Mouse (Mus musculus): ENCODE data around the gene Tmem212. TPM values are rescaled to one million over a fixed set of nuclear protein-coding genes. Genes with fewer than 3 reads are reported as not detected.

Gene Tmem212
- total RNA-seq, 2 experiments from 2014 or later = not detected

DNA sequence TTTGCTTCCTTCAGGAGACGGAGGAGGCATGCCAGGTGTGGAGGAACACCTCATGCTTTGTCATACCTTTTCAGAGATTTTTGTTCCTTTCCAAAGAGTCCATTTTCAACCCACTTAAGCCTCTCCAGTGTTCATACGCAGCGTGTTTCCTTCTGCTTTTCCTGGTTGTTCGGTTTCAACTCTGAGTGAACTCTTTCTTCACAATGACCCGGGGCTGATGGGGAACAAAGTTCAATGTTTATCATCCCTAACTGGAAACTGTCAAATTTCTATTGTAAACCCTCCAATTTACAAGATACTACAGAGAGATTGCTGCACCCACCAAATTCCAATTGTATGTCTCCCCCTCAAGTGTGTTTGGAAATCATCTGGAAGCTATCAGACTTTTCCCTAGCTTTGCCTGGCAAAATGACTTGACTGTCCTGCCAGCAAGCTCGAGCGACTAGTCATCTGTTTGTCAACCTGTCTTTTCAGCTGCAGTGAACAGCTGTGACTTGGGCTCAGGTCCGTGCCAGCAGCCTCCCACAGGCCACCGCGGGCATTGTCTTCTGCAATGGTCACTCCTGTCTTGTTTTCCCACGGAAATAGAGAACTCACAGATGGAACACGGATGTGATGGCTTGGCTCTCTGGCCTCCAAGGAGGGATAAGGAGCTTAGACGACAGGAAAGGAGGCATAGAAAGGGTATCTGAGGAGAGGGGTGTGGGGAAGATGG is 3.0 kb upstream of the Tmem212 start:
- peak; percentile 32 for DNase-seq

DNA sequence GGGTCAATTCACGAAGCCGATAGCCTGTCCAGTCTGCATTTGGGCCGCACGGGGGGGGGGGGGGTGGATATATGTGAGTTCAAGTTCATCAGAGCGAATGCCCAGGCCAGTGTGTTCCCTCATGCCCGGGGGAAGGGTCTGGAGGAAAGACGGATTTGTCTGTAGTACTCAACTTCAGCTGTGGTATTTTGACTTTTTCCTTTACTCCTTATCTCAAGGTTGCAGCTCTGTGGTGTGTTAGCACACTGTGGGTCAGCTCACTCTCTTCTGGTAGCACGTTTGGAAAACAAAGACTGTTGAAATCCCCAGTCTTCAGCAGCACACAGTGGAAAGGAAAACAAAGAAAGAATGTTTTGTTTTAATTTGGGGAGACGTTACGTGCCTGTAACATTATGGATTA is 2.0 kb upstream of the Tmem212 start:
- DNase-seq = no peak

DNA sequence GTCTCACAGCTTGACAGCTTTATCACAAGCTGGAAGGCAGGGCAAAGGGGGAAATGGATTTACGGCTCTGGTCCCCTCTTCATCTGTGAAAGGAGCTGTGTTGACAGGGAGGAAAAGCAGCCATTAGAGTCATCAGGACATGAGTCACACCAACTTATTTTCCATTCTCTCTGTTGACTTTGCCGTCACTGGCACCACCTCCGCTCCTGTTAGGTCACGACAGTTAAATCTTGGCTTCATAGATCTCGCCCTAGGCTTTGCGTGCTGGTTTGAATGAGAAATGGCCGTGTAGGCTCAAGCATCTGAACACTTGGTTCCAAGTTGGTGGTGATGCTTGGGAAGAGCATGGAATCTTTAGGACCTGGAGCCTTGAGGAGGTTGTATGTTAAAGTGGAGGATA is 9.6 kb downstream of the Tmem212 start:
- DNase-seq = no peak

DNA sequence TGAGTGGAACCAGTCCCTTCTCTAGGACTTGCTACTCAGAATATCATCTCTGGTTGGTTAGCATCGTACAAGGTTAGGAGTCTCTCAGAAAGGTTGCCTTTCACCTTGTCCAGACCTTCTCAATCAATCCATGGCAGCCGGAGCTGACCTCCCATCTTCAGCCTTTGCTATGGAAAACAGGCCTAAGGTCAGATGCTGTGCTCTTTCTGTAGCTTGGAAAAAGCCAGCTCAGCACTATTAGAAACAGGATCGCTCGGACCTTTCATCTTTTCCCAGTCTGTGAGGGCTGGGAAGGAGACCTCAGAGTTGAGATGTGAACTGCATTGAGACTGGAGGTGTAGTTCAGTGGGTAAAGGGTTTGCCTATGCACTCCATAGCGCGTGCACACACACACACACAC is 10.6 kb downstream of the Tmem212 start:
- DNase-seq = no peak

DNA sequence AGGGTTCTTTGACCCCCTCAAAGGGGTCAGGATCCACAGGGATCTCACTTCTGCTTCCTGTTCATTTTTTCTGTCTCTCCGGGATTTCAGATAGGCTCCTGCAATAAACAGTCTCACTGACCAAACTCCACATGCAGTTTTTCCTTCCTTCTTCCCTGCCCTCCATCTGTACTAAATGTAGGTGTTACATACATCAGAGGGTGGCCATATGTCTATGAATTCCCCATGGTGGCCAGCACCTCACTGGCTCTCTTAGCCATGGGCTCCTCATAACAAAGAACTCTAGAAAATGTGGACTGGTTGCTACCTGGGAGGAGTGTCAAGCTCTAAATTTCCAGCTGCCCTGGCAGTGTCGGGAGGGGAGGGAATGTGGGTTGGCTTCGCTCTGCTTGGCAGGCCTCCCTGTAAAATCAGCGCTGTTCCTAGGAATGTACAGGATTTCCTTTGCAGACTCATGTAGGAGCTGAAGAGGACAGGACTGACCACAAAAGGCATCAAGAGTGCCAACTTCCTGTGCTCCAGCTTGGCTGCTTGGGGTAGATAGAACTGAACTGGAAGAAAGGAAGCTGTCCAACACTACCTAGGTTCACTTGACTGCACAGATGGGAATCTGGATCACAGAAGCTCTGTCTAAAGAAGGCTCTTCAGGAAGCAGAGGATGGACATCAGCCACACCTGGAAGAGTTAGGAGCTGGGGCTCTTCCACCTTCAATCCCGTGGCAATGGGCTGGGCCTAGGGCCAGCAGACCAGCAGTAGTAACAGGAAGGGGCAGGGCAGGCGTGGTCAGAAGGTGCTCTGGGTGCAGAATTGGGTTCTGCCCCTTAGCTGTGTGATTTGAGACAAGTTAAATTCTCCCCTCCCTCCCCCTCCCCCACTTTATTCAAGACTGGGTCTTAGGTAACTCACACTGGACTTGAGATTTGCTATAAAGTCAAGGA is 14.0 kb downstream of the Tmem212 start:
- DNase-seq = no peak

DNA sequence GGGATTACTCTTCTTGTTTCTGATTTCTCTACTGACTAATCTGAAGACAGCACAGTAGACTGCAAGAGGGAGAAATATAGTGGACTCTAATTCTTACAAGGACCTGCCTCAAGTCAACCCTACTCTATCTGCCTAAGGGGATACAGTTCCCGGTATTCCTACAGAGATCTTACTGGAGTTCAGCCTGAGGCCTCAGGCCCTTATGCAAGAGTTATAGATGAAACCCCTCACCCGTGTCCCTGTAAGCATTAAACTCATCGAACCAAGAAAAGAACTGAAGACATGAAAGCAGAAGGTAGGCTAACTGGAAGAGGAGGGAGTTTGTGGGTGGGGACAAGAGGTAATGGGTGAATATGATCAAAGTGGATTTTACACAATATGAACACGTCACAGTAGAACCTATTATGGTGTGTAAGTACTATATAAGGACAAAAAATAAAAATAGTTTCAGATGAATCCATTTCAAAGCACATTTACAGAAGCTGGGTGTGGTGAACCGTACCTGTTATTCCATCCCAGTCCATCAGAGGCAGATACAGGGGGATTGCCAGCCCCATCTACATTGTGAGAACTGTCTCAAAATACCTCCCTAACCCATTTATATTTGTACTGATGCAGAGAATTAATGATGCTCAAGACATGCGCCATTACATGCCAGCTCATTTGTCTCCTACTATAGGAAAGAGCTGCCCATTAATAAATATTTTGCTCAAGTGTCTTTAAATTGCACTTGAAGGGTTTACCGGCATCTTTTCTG is 17.1 kb downstream of the Tmem212 start:
- no peak for DNase-seq

DNA sequence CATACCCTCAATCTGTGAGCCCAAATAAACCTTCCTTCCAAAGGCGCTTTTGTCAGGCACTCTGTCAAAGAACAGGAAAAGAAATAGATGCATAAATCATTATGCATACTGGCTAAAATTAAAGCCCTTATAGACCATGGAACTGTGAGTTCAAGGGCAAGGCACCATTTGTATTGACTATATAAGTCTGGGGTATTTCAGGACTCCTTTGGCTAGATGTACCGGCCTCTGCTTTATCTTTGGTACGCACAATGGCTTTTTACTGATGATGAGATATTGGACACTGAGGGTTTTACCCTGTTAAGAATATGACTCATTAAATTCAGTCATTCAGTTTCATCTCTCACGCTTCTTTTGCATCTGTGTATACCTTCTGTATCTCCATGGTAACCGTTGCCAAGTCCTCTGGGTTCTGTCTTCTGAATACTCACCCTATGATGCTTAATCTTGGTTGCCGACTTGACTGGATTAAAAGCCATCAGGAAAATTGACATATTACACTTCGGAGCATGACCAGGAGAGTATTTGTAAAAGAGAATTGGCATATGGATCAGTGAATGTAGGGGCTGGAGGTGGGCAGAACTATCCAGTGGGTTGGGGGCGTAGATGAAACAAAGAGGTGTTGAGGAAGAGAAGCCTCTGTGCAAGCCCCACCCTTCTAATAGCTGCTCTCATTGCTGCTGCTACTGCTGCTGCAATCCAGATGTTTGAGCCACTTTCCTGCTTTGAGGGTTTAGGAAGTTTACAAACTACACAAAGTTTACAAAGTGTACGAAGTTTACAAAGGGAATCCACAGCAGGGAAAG is 22.7 kb downstream of the Tmem212 start:
- no peak for DNase-seq

DNA sequence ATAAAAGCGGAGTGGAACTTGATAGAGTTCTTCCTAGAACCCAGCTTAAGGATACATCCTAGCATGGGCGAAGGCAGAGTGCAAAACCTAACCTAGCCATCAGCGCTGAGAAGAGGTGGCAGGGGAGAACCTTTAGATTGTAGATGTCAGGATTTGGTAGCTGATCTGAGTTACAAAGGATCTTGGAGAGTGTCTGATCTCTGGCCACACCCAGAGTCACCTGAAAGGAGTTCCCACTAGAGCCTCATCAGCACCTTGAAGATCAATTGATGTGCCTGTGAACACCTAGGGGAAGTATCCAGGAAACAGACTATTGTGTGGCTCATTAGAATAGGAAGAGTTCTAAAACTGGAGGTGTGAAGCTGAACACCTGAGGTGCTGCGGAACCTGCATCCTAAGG is 23.7 kb downstream of the Tmem212 start:
- no peak for DNase-seq

DNA sequence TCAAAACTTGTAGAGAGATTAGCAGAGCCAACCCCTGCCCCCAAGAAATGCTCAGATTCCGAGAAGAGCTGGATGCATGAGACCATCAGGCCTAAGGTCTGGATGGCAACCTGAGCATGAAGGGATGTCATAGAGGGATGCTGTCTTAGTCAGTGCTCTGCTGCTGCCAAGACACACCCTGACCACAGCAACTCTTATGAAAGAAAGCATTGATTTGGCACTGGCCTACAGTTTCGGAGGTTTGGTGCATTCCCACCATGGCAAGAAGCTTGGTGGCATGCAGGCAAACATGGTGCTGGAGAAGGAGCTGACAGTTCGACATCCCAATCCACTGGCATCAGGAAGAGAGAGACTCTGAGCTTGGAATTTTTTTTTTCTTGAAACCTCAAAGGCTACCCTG is 24.3 kb downstream of the Tmem212 start:
- no peak for DNase-seq

DNA sequence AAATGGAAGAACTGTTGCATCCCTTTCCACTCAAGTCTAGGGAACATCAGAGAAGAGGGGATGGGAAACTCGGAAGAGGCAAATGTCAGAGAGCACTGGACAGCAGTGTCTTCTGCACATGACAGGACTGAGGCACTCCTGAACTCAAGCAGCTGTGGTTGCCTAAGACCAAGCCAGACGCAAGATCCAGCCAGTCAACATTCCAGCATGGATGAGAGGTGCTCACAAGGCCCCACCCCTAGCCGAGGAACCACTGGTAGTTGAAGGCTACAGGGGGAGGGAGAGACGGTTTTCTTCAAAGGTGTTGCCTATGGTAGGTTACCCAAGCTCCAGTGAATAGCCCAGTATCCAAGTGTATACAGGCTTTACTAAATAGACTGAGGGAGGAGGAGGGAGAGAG is 24.8 kb downstream of the Tmem212 start:
- no peak for DNase-seq

DNA sequence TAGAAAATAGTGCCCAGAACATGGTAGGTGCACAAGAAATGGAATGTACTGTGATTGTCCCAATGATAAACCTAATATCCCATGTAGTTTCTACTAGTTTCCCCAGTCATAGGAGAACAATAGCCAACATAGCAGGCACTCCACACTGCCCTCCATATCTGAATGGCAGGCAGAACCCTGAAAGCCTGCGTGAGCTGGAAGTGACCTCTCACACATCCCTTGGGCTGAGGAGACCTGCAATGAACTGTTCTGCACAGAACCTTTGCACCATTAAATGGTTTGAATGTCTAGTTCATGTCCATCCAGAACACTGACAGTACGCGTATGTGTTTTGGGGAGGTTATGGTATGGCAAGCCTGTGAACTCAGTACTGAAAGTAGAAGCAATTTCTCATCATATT is 27.5 kb downstream of the Tmem212 start:
- no peak for DNase-seq

DNA sequence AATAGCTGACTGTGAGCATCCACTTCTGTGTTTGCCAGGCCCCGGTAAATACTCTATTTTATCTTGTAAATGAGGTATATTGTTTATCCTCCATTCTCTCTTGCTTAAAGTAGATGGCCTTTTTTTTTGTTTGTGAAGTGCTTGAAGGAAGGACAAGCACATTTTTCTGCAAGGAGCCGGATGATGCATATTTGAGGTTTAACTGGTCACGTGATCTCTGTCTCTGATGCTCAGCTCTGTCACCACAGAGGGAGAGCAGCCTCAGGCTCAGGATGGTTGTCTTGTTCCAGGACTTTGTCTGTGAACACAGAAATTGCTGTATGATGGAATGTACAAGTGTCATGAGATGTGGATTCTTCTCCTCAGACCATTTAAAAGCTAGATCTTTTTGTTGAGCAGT is 28.4 kb downstream of the Tmem212 start:
- DNase-seq = no peak

DNA sequence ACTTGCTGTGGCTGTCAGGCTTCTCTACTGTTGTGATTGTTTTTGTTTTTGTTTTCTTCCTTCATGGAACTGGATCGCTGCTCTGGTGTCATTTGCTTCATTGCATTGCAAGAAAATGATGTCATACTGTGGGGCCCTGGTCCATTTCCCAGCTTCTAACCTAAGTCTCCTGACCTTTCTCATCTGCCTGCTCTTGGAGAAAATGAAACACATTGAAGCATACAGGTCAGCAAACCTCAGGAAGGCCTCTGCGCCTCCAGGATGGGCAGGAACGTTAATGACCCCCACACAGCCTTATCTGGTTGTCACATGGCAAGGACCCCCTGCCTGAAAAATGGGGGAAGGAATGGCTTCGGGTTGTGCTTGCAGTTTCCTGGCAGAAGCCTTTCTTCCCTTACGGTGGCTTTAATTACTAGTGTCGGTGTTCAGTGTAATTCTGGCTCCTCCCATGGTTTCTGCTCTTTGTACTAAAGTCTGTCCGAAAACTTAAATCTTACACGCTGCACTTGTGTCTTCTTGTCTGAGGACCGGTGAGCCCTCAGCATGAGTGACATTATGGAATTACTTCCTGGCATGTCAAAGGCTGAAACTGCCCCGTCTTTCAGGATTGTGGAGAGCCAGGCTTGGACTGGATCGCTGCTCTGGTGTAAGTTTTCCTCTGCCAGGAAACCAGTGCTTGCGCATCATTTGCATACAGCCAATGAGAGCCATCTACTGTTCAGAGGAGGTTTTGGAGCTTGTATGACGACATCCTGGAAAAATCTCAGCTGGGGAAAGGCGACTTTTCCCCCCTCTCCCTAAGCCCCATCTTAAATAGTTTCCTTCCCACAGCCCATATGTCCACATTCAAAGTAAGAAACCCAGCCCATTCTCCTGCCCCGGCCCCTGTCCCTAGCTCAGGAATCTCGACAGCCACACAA is 33.1 kb downstream of the Tmem212 start:
- DNase-seq = peak; percentile 82

DNA sequence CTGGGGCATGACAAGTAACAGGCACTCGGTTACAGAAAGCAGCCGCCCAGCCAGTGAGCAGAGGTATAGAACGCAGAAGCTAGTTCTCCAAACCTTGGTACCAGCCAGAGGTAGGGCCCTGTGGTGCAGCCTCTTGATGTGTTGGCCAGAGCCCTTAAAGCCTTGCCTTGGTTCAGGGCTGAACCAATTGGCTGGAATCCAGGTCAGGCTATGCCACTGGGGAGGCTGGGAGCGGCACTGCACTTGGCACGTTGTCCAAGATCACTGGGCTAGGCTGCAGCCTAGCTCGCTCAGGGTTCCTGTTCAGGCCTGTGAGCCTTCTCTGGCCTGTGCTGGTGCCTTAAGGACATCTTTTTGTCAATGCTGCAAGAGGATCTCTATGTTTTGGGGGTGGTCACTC is 34.6 kb downstream of the Tmem212 start:
- DNase-seq = peak; percentile 92

DNA sequence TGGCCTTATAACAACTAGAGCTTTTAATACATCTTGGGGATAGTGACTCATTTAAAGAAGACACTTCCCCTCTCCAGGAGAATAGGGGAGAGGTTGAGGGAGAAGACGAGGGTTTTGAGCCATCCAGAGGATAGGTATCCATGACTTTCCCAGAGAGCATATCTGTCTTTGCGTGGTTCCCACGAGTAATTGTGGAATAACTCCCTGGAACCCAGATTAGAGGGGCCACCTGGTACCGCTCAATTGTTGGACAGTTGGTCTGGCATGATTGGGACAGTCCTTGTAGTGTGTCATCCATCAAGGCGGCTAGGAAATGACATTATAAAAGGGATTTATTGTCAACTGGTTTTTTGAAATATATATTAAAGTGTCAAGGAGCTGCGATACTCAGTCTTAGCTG is 35.1 kb downstream of the Tmem212 start:
- DNase-seq = no peak

DNA sequence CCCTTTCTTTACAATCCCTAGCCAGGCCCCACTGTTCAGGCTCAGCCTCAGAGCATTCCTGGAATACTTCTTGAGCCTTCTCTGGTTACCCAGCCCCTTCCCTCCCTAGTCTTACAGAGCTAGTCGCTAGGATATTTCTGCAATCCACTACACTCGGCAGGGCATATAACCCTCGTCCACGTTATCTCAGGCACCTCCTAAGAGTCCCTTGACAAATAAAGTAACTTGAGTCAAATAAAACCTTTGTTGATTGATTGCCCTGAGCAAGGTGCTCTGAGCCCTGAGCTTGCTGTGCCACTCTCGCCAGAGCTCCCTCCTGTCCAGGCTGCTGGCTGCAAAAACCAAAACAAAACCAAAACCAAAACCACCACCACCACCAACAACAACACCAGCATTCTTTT is 37.0 kb downstream of the Tmem212 start:
- peak; percentile 18 for DNase-seq

DNA sequence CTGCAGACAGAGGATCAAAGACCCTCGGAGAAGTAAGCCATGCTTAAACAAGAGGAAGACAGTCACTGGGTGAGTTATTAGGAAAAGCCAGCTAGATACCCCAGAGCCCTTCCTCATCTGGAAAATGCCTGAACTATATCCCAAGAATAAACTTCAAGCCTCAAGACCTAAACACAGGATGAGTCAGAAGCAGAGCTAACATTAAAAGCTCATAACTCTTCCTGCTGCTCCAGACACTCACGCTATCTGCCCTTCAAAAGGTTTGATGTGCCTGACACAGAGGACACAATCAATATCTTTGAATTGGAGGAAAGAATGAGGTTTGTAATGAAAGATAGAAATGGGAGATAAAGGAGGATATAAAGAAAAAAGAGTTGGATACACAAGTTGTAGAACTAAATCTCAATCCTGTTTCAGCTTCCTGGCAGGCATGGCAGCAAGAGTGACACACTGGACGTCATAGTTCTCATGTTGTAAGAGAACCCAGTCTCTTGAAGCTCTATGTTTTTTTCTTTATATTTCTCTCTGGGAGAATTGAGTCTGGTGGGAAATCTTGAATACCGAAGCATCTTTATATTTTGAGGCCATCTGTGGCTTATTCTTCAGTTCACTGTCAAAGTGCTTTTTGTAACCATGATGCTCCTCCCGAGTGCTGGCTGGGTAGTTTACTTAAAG is 37.6 kb downstream of the Tmem212 start:
- DNase-seq = no peak

DNA sequence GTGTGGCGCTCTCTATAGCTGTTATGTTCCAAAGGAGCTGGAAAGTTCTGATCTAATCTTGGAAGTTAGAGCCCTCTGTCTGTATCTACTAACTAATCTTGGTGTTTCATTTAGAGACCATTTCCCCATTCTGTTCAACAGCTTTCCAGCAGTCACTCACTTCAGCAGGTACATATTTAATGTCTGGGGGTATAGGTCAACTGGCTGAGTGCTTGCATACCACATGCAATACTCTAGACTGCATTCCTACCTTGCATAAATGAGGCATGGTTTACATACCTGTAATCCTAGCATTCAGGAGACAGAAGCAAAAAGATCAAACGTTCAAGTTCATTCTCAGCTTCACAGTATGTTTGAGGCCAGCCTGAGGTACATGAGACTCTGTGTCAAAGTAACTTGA is 39.9 kb downstream of the Tmem212 start:
- no peak for DNase-seq

DNA sequence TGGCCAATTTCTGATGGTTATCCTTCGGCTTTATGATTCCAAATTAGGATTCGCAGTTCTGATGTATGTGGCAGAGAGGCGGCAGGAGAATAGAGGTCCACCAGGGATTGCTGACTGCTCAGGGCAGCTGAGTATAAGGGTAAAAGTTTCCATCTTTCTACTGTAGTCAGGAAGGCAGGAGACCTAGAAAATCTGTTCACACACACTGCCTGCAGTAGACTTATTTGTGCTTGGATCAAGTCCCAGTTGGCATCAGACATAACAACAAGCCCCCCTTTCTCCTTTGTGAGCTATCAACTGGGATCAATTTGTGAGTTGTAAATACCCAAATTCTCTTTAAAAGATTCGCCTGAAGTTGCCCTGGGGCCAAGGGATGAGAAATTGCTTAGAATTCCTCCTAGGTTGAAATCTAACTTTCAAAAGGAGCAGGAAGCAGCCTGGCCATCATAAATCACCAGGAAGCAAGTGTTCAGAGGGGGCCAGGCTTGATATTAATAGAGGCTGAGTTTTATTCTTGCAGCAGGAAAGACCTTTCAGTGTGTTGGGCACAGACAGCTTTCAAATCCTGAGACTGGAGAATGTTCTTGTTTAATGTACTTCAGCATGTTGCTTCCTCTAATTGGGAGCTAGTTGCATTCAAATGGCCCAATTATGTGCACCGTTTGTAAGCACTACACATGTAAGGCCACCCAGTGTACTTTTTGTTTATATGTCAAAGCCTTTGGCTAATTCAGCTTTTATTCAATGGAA is 41.6 kb downstream of the Tmem212 start:
- no peak for DNase-seq

DNA sequence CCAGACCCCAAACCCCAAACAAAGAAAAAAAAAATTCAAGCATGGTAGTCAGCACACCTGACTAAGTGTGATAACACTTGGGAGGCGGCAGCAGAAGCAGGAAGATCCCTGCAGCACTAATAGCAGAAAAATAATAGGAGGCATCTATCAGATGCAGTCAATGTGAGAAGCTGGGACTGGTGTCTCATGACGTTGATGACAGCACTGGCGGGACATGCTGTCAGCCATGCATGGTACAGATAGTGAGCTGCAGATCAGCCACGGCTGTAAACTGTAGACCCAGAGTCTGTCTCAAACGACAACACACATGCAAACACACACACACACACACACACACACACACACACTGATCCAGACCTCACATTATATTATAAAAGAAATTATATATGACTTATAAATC is 52.9 kb downstream of the Tmem212 start:
- DNase-seq = no peak

Data from adrenal gland, postnatal 10 days (tissue).